Mouse (Mus musculus) cerebellum, postnatal 10 days (tissue): ENCODE results near the gene Itgb3bp.
A peak's percentile ranks its signal among the peaks of the same experiment; 100 is the strongest.

Experiments
- DNase-seq, 2 experiments: peaks; one replicate each; pipeline ENCODE4 v3.0.0; 2021; ENCODE audit warnings: mixed read lengths in 2 of 2

Itgb3bp gene

GRCm38 (mm10) chr4:99931807-99932206 is 2.2 kb upstream of the Itgb3bp start:
- no peak for DNase-seq

DNA sequence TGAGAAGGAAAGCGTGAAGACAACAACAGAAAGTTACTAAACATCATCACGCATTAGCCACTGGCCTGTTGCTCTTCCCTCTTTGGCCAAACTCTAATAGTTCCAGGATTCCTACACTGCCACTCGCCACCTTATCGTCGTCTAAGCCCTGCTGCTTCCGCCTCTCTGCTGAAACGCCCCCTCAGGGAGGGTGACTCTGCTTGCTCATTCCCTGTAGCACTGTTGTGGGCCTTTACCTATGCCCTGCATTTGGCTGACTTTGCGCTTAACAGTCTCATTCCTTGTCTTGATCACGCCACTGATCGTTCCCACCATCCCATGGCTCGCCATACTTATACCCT is 1.6 kb upstream of the Itgb3bp start:
- no peak for DNase-seq

DNA sequence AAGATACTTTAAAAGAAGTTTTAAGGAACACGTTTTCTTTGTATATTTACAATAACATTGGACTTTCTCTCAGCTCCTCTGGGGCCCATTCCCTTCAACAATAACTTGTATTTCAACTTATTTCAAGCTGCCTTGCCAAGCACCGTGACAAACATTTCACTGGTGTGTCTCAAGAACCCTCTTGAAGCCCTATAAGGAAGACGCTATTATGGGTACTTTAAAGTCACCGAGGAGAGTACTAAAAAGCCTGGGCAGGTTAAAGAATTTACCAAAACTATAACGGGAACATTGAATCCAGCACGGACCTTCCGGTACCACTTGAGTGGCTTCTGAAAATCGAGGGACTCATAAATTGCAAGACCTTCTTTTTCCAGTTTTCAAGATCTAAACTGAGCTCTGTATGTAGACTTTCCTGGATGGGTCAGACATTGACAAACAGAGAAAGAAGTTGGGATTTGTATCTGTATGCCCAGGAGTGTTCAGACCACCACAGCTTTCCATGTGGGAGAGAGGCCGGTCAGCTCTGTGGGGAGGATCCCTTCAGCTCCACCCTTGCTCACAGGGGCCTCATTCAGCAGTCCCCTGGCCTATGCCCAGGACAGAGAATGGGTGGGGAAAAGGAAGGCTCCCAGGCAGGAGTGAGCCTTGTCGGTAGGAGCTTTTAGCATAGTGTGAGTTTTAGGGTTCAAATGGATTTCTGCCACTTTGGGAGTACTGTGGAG is 1.1 kb upstream of the Itgb3bp start:
- DNase-seq: peak in 1 of 2 experiments; percentile 32

DNA sequence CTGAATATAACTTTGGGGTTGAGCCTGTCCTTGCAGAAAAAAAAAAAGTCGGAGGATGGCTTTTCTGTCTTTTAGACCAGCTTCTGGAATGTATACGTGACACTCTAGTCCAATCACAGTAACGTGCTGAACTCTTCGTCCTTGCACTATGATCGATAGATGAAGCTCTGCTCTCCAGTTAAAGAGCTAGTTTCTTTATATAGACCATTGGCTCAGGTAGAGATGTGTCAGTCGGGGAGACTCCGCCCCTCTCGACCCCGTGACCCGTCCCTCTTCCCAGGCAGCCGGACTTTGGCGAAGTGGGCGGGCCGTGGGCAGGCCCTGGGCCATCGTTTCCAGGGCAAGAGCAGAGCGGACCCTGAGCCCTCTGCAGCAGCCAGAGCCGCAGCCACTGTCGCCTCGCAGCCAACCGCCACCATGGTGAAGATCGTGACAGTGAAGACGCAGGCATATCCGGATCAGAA is 432 bp downstream of the Itgb3bp start, which contains the start of gene Pgm1:
Gene Pgm1 (plus strand): TSS at position 266 of the 464 bp plus-strand sequence.
- peak; percentile 89 to 92 for DNase-seq

GRCm38 (mm10) chr4:99928521-99928920 is 1.1 kb downstream of the Itgb3bp start:
- no peak for DNase-seq

DNA sequence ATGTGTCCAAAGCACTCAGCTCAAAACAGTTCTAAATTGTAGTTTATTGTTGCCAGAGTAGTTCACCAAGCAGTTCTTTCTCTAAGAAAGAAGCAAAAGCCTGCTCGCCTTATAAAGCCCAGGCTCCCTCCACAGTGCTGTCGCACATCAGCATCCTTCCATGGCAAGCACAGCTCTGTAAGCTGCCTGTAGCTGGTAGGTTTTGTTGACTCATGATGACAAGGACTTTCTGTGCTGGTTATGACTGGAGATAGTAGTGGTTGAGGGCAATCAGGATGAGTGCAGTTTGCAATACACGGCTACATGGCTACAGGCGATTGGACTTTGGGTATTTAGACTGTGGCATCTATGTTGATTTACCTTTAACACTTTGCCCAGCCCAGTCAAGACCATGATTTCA is 3.2 kb downstream of the Itgb3bp start:
- DNase-seq: no peak

- peak in 1 of 2 experiments; percentile 66 for DNase-seq
Observed at GRCm38 (mm10) chr4:99913894-99914451, 15.6 kb downstream of the Itgb3bp start.

DNA sequence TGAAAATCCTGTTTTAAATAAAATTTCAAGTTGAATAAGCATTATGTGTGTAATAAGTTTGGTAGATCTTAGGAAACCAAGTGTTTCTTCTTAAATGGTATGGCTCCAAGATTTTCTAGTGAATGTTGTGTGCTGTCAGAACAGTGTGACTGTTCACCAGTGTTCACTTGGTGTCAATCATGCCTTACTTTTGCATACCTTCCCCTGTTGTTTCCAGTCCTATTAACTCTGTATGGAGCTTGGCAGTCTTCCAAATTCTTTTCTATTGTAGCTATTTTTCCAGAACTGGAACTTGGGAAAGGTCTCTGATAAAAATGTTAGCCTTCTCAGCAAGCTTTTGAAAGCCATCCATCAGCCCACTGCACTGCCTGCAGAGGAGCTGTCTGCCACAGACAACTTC is 47.2 kb downstream of the Itgb3bp start:
- peak in 1 of 2 experiments; percentile 6 for DNase-seq

DNA sequence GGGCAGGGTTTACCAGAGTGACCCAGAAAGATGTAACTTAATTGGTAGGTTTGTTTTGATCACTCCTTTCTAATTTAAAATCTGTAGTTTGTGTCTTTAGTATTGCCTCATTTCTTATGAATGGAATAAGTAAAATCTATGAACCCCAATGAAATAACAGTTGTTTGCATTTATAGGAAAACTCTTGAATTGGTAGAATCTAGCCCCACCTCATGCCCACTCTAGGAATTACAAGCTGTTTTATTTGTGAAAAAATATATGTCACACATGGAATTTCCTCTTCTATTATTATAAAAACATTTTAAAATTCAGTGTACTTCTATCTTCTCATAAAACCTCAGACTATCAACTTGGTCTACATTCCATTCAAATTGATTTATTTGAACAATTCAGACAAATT is 47.7 kb downstream of the Itgb3bp start:
- DNase-seq: peak; percentile 47 to 64

DNA sequence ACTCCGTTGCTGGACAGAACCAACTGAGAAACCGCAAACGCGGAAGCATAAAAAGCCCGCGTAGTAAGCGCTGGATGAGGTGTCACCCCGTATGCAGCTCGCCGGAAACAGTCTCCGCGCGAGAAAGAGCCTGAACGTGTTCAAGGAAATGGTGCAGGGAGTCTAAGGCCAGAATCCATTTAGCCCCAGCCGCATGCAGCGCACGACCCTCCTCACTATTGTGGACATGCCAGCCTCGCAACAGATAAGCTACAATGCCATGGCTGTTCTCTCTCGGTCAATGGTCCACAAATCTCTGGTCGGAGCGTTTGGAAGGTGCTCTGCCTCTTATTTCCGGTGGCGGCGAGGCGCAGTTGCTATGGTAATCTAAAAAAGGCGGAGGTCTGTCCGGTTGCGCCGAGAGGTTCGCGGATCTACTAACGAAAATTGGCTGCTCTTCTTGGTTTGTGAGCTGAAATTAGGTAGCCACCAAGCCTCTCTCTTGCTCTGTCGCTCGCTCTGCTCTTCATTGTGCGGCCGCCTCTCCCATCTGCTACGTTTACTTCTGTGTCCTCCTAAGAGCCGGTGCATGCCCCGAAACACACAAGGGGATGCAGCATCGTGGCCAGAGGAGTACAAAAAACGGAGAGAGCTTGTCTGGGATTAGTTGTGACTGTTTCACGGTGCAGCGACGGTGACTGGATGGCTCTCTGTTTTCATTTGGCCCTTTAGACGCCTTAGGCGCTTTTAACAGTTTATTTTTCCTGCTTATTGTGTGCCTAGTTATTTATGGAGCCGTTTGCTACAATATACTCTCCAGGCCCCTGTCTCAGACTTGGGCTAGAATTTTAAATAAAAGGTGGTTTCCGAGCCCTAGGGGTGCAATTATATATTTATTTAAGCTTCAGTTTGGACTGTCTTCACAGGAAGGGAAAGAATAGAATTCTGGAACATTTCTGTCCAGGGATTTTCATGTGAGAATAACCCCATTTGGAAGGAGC is 100.2 kb downstream of the Itgb3bp start, which contains the start of gene Efcab7:
Gene Efcab7 (plus strand): TSS at position 105 of the 980 bp plus-strand sequence.
- peak; percentile 89 to 91 for DNase-seq

- no peak for DNase-seq
Observed at GRCm38 (mm10) chr4:99828739-99829093, 100.9 kb downstream of the Itgb3bp start.

DNA sequence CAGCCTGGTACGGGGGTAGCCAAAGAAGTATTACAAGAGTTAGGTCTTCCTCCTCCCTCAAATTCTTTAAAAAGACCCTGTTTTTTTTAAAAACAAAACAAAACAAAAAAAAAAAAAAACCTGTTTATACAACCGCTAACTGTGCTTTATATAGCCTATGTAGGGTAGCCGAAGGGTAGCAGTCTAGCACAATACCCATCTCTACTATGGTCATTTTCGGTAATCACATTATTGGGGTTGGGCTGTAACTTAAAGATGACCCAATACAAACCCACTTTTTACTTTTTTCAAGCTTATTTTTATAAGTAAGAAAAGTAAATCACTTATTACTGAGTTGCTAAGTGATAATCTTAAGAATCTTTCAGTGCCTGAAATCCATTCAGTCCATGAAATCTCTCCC is 101.3 kb downstream of the Itgb3bp start:
- DNase-seq: no peak

DNA sequence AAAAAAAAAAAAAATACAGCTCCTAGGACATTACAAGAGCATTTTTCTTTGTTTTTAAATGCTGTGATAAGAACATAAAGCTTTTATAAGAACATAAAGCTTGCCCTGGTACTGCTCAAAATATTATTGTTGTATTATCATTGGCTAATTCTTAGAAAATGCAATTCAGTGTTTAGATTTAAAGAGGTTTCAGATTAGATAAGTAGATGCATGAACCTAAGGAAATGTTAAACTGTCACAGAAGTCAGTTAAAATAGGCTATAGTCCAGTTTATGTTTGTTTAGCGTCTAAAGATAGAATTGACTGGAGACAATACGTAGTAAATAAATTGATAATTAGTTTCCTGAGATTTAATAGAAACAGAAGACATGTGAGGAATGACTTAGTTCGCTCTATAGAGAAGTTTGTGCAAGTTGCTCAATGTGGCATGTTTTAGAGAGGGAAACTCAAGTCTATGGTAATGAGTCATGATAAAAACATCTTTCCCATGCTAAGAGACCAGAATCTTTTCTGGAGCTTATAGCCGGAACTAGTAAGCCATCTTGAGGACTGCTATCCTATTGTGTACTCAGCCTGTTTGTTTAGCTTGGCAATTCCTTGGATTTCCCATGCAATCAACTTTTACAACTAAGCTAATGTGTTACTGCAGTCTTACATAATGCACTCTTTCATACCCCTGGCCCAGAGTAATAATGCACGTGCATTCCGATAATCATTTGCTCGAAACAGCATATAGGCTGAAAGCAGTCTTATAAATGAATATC is 112.7 kb downstream of the Itgb3bp start:
- no peak for DNase-seq

- no peak for DNase-seq
Observed at GRCm38 (mm10) chr4:99792365-99792764, 137.2 kb downstream of the Itgb3bp start.

GRCm38 (mm10) chr4:99773041-99773440 is 156.6 kb downstream of the Itgb3bp start:
- peak in 1 of 2 experiments; percentile 7 for DNase-seq

DNA sequence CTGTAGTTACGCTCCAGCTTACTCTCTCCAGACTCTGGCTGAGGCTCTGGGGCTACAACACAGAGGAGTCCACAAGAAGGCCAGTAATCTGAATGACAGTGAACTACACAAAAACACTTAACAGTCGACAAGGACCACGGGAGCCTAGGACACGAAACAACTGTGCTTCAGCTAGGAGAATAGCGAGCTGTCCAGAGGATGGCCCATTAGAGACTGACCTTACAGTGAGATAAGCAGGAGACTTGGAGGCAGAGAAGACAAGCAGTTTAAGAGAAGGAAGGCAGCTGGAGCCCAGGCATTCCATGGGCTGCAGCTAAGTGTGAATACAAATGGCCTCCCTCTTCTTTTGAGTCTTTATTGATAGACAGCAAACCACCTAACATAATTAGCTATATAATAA is 159.1 kb downstream of the Itgb3bp start:
- DNase-seq: no peak

DNA sequence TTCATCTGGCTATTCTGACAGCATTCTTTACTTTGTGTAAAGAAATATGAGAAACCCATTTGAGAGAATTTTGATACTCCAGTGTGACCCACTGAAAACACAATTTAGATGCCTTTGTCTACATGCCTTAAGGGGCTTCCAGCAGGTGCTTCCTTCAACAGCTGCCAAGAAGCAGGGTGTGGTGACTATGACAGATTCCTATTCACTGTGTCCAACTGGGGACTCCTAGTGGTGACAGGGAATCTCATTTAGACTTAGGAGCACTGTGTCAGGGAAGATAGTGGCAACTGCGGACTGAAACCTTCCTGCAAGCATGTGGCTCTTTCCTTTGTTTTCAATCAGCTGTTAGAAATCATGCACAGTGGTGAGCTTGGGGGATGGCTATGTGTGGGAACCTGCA is 162.9 kb downstream of the Itgb3bp start:
- DNase-seq: peak; percentile 39 to 42

- DNase-seq: no peak
Observed at GRCm38 (mm10) chr4:99766303-99766702, 163.3 kb downstream of the Itgb3bp start.

- no peak for DNase-seq
Observed at GRCm38 (mm10) chr4:99752426-99752825, 177.2 kb downstream of the Itgb3bp start.

DNA sequence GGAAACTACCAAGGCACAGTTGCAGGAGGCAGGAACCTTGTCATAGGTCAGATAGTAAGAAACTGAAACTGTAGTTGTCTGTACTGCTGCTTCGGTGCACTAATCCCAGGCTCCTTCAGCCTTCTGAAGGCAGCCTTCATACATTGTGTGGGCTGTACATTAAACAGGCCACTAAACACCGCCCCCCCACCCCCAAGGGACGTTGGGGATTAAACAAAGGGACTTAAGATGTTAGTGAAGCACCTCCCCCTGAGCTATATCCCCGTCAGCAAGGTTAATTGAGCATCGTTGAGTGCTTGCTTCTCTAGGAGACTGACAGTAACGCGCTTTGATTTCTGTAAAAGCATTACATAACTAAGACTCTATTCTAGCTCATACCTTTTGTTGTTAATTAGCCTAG is 189.8 kb downstream of the Itgb3bp start:
- DNase-seq: peak in 1 of 2 experiments; percentile 4

DNA sequence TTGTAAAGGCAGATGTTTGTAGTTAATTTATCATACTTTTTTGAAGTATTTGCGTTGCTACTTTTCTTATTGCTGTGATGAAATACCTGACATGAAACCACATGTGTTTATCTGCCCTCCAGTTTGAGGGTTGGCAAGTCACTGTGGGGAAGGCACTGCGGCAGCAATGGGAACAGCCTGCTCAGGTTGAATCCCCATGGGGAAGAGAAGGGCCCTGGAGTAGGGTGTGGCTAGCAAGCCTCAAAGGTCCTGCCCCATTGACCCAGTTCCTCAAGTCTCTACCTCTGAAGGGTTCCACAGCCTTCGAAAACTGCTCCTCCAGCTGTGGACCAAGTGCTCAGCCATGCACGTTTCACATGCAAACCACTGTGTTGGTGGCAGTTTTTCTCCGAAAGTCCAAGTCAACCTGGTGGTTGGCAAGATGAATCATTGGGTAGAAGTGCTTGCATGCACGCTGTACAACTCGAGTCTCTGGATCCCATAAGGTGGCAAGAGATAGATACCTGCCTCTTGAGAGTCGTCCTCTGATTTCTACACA is 203.6 kb downstream of the Itgb3bp start:
- no peak for DNase-seq

- peak in 1 of 2 experiments; percentile 10 for DNase-seq
Observed at GRCm38 (mm10) chr4:99724331-99724730, 205.3 kb downstream of the Itgb3bp start.
